Mouse (Mus musculus): ENCODE data around the gene Lrrc3b.

The Lrrc3b gene

GRCm38 (mm10) chr14:15438485-15439157, at the start of gene Lrrc3b:
Gene Lrrc3b (minus strand): TSS chr14:15438987.
- peak; percentile 3 for DNase-seq (ENCODE audit: low read depth, low spot score)

- no peak for DNase-seq (ENCODE audit: low read depth, low spot score)
Observed at GRCm38 (mm10) chr14:15477668-15478067, 38.9 kb upstream of the Lrrc3b start.

GRCm38 (mm10) chr14:15438096-15438484, 697 bp downstream of the Lrrc3b start:
- peak; percentile 5 for DNase-seq (ENCODE audit: low read depth, low spot score)

- DNase-seq (ENCODE audit: low read depth, low spot score): no peak
Observed at GRCm38 (mm10) chr14:15437501-15437941, 1.3 kb downstream of the Lrrc3b start.

- no peak for DNase-seq (ENCODE audit: low read depth, low spot score)
Observed at GRCm38 (mm10) chr14:15437046-15437445, 1.7 kb downstream of the Lrrc3b start.

GRCm38 (mm10) chr14:15436586-15436985, 2.2 kb downstream of the Lrrc3b start:
- DNase-seq (ENCODE audit: low read depth, low spot score): no peak

GRCm38 (mm10) chr14:15432396-15432795, 6.4 kb downstream of the Lrrc3b start:
- DNase-seq (ENCODE audit: low read depth, low spot score): no peak

- DNase-seq (ENCODE audit: low read depth, low spot score): no peak
Observed at GRCm38 (mm10) chr14:15421624-15422023, 17.2 kb downstream of the Lrrc3b start.

GRCm38 (mm10) chr14:15410686-15411534, 27.9 kb downstream of the Lrrc3b start:
- peak; percentile 15 for DNase-seq (ENCODE audit: low read depth, low spot score)

GRCm38 (mm10) chr14:15385536-15385935, 53.3 kb downstream of the Lrrc3b start:
- no peak for DNase-seq (ENCODE audit: low read depth, low spot score)

- no peak for DNase-seq (ENCODE audit: low read depth, low spot score)
Observed at GRCm38 (mm10) chr14:15384972-15385371, 53.8 kb downstream of the Lrrc3b start.

- DNase-seq (ENCODE audit: low read depth, low spot score): no peak
Observed at GRCm38 (mm10) chr14:15384532-15384931, 54.3 kb downstream of the Lrrc3b start.

GRCm38 (mm10) chr14:15383133-15383532, 55.7 kb downstream of the Lrrc3b start:
- DNase-seq (ENCODE audit: low read depth, low spot score): no peak

GRCm38 (mm10) chr14:15377368-15377767, 61.4 kb downstream of the Lrrc3b start:
- no peak for DNase-seq (ENCODE audit: low read depth, low spot score)

GRCm38 (mm10) chr14:15376786-15377185, 62.0 kb downstream of the Lrrc3b start:
- DNase-seq (ENCODE audit: low read depth, low spot score): no peak

GRCm38 (mm10) chr14:15374271-15374670, 64.5 kb downstream of the Lrrc3b start:
- DNase-seq (ENCODE audit: low read depth, low spot score): no peak

- DNase-seq (ENCODE audit: low read depth, low spot score): no peak
Observed at GRCm38 (mm10) chr14:15372985-15373384, 65.8 kb downstream of the Lrrc3b start.

GRCm38 (mm10) chr14:15365045-15365444, 73.7 kb downstream of the Lrrc3b start:
- DNase-seq (ENCODE audit: low read depth, low spot score): no peak

GRCm38 (mm10) chr14:15359893-15360292, 78.9 kb downstream of the Lrrc3b start:
- no peak for DNase-seq (ENCODE audit: low read depth, low spot score)

- no peak for DNase-seq (ENCODE audit: low read depth, low spot score)
Observed at GRCm38 (mm10) chr14:15359134-15359533, 79.7 kb downstream of the Lrrc3b start.

GRCm38 (mm10) chr14:15355512-15355911, 83.3 kb downstream of the Lrrc3b start:
- DNase-seq (ENCODE audit: low read depth, low spot score): peak; percentile 88

- DNase-seq (ENCODE audit: low read depth, low spot score): no peak
Observed at GRCm38 (mm10) chr14:15354299-15354698, 84.5 kb downstream of the Lrrc3b start.

- no peak for DNase-seq (ENCODE audit: low read depth, low spot score)
Observed at GRCm38 (mm10) chr14:15333130-15333529, 105.7 kb downstream of the Lrrc3b start.
